Mouse (Mus musculus) central nervous system, embryonic 18 days (tissue): Measurements from ENCODE around the gene Cox7a2. TPM values are rescaled to one million over a fixed set of nuclear protein-coding genes. Genes with fewer than 3 reads are reported as not detected.

Experiments used
- polyA plus RNA-seq: library from polyadenylated mRNA; depleted of rRNA; stranded (reverse); fragments of >200 nt; gene quantifications from 2 replicates; pipeline ENCODE4 v1.2.3, GENCODE M21; 2012; rRNA removed

The Cox7a2 gene
- 554 and 630 TPM in 2 replicates for polyA plus RNA-seq

GRCm38 (mm10) chr9:79759385-79760005 is at the start of gene Cox7a2:
Gene Cox7a2 (minus strand): TSS chr9:79759878.

GRCm38 (mm10) chr9:79792841-79793835 is 33.5 kb upstream of the Cox7a2 start, which contains the start of gene Tmem30a:
Gene Tmem30a (minus strand): TSS chr9:79793507.

GRCm38 (mm10) chr9:79718481-79719370 is 41.0 kb downstream of the Cox7a2 start, which contains the start of gene Col12a1:
Gene Col12a1 (minus strand): TSS chr9:79718831.

Other genes with a start within 250 kb of the Cox7a2 start
- gene Col12a1, start 41.0 kb downstream of the Cox7a2 start, polyA plus RNA-seq = 13.5 and 41.3 TPM in 2 replicates
- gene Tmem30a, start 33.6 kb upstream of the Cox7a2 start, polyA plus RNA-seq = 50.7 TPM in 2 replicates